Mouse (Mus musculus): ENCODE data around the gene Ing4. TPM values are rescaled to one million over a fixed set of nuclear protein-coding genes. Genes with fewer than 3 reads are reported as not detected.
A peak's percentile ranks its signal among the peaks of the same experiment; 100 is the strongest.

Gene Ing4
- polyA plus RNA-seq, 1 experiment from 2014 or later: 171 TPM

DNA sequence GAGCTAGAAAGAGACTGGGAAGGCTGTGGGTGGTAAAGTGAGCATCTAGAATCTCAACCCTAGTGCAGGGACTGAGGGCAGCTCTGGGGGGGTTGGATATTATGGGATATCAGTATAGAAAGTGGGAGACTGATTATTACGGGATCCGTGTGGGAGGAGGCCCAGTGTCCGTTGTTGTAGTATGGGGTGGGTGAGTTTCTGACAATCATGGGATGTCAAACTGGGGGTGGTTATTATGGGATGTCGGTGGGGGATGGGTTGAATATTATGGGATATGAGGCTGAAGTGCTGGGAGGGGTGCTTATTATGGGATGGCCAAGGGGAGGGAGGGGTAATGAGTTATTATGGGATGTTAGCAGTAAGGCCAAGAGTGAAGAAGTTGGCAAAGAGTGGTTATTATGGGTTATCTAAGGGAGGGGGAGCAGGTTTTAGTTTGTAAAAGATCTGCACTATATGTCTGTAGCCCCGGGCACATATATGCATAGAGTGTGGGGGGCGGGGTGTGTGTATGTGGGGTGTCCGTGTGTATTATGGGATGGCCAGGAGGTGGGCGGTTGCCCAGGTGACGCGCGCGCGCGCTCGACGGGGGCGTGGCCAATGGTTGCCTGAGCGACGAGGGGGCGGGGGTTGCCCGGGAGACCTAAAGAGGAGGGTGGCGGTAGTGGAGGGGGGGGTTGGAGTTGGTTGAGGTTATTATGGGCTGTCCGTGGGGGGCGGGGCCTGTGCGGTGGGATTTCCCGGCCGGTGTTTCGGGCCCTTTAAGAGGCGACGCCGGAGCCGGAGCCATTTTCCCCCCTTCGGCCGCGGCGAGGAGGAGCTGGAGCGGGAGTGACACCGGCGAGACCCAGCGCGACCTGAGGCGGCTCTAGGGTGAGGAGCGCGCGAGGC is 56.1 kb downstream of the Ing4 start, which contains the start of gene Chd4:
Gene Chd4 (plus strand): TSS at position 591 of the 888 bp plus-strand sequence.
- H3K4me1 ChIP-seq: peaks cover 36% of the 10 kb centered on the region
- no peaks in the 10 kb centered on the region for H3K27me3 ChIP-seq
- H3K4me2 ChIP-seq (replicated peaks): peak within 1 kb of the TSS; percentile 86
- H3K4me3 ChIP-seq: peak within 1 kb of the TSS; percentile 89
- H3K36me3 ChIP-seq: peaks cover 27% of the 10 kb centered on the region
- H3K27ac ChIP-seq (replicated peaks): peak within 1 kb of the TSS; percentile 97
- ATAC-seq (ENCODE audit: low FRiP score, low read depth): peak; percentile 75
- no peaks in the 10 kb centered on the region for H3K9me3 ChIP-seq
- H3K9ac ChIP-seq (replicated peaks): peak within 1 kb of the TSS; percentile 98
- 3% methylated on average over 30 of the region's 45 CpGs for WGBS

DNA sequence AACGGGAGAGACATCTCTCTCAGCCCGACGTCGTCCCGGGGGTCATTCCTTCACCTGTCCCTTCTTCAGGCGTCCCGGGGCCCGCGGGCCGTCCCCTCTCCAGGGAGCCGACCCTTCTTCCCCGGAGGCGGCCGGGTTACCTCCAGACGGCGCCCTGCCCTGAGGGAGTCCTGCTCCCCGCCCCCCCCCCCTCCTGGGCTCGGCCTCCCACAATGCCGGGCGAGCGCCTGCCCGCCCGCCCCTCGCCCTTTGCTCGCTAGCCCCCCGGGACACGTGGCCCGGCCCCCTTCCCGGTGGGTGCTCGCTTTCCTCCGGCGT is 56.7 kb downstream of the Ing4 start:
- H3K27me3 ChIP-seq: no peaks in the 10 kb centered on the region
- H3K4me1 ChIP-seq: peaks cover 34% of the 10 kb centered on the region
- WGBS: 2% methylated on average over 9 of the region's 32 CpGs
- ATAC-seq (ENCODE audit: low FRiP score, low read depth): no peak; the same call in 1 of the 2 replicates
- no peaks in the 10 kb centered on the region for H3K9me3 ChIP-seq
- peak overlapping the region; percentile 89 for H3K4me3 ChIP-seq
- H3K27ac ChIP-seq (replicated peaks): peak overlapping the region; percentile 97
- peaks cover 33% of the 10 kb centered on the region for H3K36me3 ChIP-seq
- H3K4me2 ChIP-seq (replicated peaks): peak overlapping the region; percentile 86
- peak overlapping the region; percentile 98 for H3K9ac ChIP-seq (replicated peaks)

GRCm38 (mm10) chr6:125096597-125097345 is 57.2 kb downstream of the Ing4 start:
- peaks cover 34% of the 10 kb centered on the region for H3K4me1 ChIP-seq
- peaks cover 39% of the 10 kb centered on the region for H3K36me3 ChIP-seq
- no peaks in the 10 kb centered on the region for H3K9me3 ChIP-seq
- H3K27me3 ChIP-seq: no peaks in the 10 kb centered on the region
- WGBS: under 1% methylated on average over 40 of the region's 44 CpGs
- peak overlapping the region; percentile 86 for H3K4me2 ChIP-seq (replicated peaks)
- H3K9ac ChIP-seq (replicated peaks): peak overlapping the region; percentile 98
- H3K27ac ChIP-seq (replicated peaks): peak overlapping the region; percentile 97
- peak overlapping the region; percentile 89 for H3K4me3 ChIP-seq
- peak; percentile 48 for ATAC-seq (ENCODE audit: low FRiP score, low read depth)

DNA sequence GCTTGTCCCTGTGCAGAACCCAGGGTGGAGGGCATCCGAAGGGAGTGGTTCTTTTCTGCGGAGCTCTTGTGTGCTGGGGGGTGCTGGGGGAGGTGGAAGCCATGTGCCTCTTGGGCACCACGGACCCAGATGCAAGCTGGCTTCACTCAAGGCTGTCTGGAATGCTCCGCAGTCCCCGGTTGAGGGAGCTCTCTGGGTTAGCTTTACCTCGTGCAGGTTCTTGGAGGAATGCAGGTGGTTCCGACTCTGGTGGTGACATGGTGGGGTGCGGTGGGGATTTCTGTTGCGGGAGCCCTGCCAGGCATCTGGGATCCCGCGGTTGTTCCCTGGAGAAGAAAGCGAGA is 57.8 kb downstream of the Ing4 start:
- ATAC-seq (ENCODE audit: low FRiP score, low read depth): peak; percentile 2; the same call in 1 of the 2 replicates
- H3K4me2 ChIP-seq (replicated peaks): peak overlapping the region; percentile 86
- no peaks in the 10 kb centered on the region for H3K9me3 ChIP-seq
- H3K4me1 ChIP-seq: peaks cover 34% of the 10 kb centered on the region
- peaks cover 44% of the 10 kb centered on the region for H3K36me3 ChIP-seq
- no peaks in the 10 kb centered on the region for H3K27me3 ChIP-seq
- WGBS: under 1% methylated on average over 12 of the region's 12 CpGs
- H3K27ac ChIP-seq (replicated peaks): peak overlapping the region; percentile 97
- H3K9ac ChIP-seq (replicated peaks): peak overlapping the region; percentile 98
- peak overlapping the region; percentile 89 for H3K4me3 ChIP-seq

- Histone ChIP-seq H3K4me1 (peaks cover 34% of the 10 kb centered on the region), H3K9me3 (no peaks in the 10 kb centered on the region), H3K4me2 (replicated peaks) (peak overlapping the region; percentile 86), H3K27ac (replicated peaks) (no peak overlapping the region), H3K9ac (replicated peaks) (peak overlapping the region; percentile 98), H3K4me3 (peak overlapping the region; percentile 89), H3K36me3 (peaks cover 51% of the 10 kb centered on the region), H3K27me3 (no peaks in the 10 kb centered on the region)
- 59% methylated on average over 8 of the region's 8 CpGs for WGBS
- ATAC-seq (ENCODE audit: low FRiP score, low read depth): no peak
Measured at GRCm38 (mm10) chr6:125097951-125098350, 58.4 kb downstream of the Ing4 start.

GRCm38 (mm10) chr6:125098513-125098912 is 59.0 kb downstream of the Ing4 start:
- Histone ChIP-seq H3K27ac (replicated peaks) (peak overlapping the region; percentile 80), H3K4me1 (peaks cover 34% of the 10 kb centered on the region), H3K9ac (replicated peaks) (peak overlapping the region; percentile 98), H3K27me3 (no peaks in the 10 kb centered on the region), H3K36me3 (peaks cover 54% of the 10 kb centered on the region), H3K4me3 (peak overlapping the region; percentile 89), H3K9me3 (no peaks in the 10 kb centered on the region), H3K4me2 (replicated peaks) (peak overlapping the region; percentile 86)
- WGBS: 60% methylated on average over 3 of the region's 3 CpGs
- no peak for ATAC-seq (ENCODE audit: low FRiP score, low read depth)

Small RNA genes within 50 kb of the gene (microRNA-seq; reads per million reads assigned to microRNA genes)
- gene Mir7045: not detected

Other genes starting within 250 kb of the Ing4 start
- gene Spsb2, start 231.1 kb upstream of the Ing4 start, polyA plus RNA-seq (2016; fragmentation: Nextera tagmentation; extraction: Ambion mirVana): 8.1 and 8.6 TPM in 2 replicates
- 423 and 428 TPM in 2 replicates for gene Tpi1, start 225.5 kb upstream of the Ing4 start, polyA plus RNA-seq (2016; fragmentation: Nextera tagmentation; extraction: Ambion mirVana)
- 213 and 214 TPM in 2 replicates for gene Usp5, start 210.3 kb upstream of the Ing4 start, polyA plus RNA-seq (2016; fragmentation: Nextera tagmentation; extraction: Ambion mirVana)
- 168 and 169 TPM in 2 replicates for gene Cdca3, start 210.2 kb upstream of the Ing4 start, polyA plus RNA-seq (2016; fragmentation: Nextera tagmentation; extraction: Ambion mirVana)
- 5.5 TPM in 2 replicates for gene Gnb3, start 199.5 kb upstream of the Ing4 start, polyA plus RNA-seq (2016; fragmentation: Nextera tagmentation; extraction: Ambion mirVana)
- gene P3h3, start 182.0 kb upstream of the Ing4 start, polyA plus RNA-seq (2016; fragmentation: Nextera tagmentation; extraction: Ambion mirVana): 21.4 and 25.6 TPM in 2 replicates
- gene Gpr162, start 175.8 kb upstream of the Ing4 start, polyA plus RNA-seq (2016; fragmentation: Nextera tagmentation; extraction: Ambion mirVana): 11.8 and 11.9 TPM in 2 replicates
- gene Cd4, start 151.5 kb upstream of the Ing4 start, polyA plus RNA-seq (2016; fragmentation: Nextera tagmentation; extraction: Ambion mirVana): 0.20 TPM in 1 of 2 replicates, not detected in the other
- 1.9 and 3.1 TPM in 2 replicates for gene Lag3, start 128.1 kb upstream of the Ing4 start, polyA plus RNA-seq (2016; fragmentation: Nextera tagmentation; extraction: Ambion mirVana)
- gene Ptms, start 119.7 kb upstream of the Ing4 start, polyA plus RNA-seq (2016; fragmentation: Nextera tagmentation; extraction: Ambion mirVana): 525 and 672 TPM in 2 replicates
- gene Mlf2, start 108.4 kb upstream of the Ing4 start, polyA plus RNA-seq (2016; fragmentation: Nextera tagmentation; extraction: Ambion mirVana): 452 and 459 TPM in 2 replicates
- gene Cops7a, start 74.2 kb upstream of the Ing4 start, polyA plus RNA-seq (2016; fragmentation: Nextera tagmentation; extraction: Ambion mirVana): 100 and 105 TPM in 2 replicates
- gene Pianp, start 43.1 kb upstream of the Ing4 start, polyA plus RNA-seq (2016; fragmentation: Nextera tagmentation; extraction: Ambion mirVana): 6.7 and 7.7 TPM in 2 replicates
- gene Zfp384, start 30.6 kb upstream of the Ing4 start, polyA plus RNA-seq (2016; fragmentation: Nextera tagmentation; extraction: Ambion mirVana): 18.0 and 20.6 TPM in 2 replicates
- gene Acrbp, start 9.9 kb downstream of the Ing4 start, polyA plus RNA-seq (2016; fragmentation: Nextera tagmentation; extraction: Ambion mirVana): 18.0 and 18.9 TPM in 2 replicates
- 0.16 and 0.26 TPM in 2 replicates for gene Lpar5, start 28.2 kb downstream of the Ing4 start, polyA plus RNA-seq (2016; fragmentation: Nextera tagmentation; extraction: Ambion mirVana)
- 127 and 132 TPM in 2 replicates for gene Chd4, start 56.2 kb downstream of the Ing4 start, polyA plus RNA-seq (2016; fragmentation: Nextera tagmentation; extraction: Ambion mirVana)
- 54.1 and 56.4 TPM in 2 replicates for gene Nop2, start 92.1 kb downstream of the Ing4 start, polyA plus RNA-seq (2016; fragmentation: Nextera tagmentation; extraction: Ambion mirVana)
- 18.7 and 18.8 TPM in 2 replicates for gene Iffo1, start 105.5 kb downstream of the Ing4 start, polyA plus RNA-seq (2016; fragmentation: Nextera tagmentation; extraction: Ambion mirVana)
- gene Gapdh, start 126.7 kb downstream of the Ing4 start, polyA plus RNA-seq (2016; fragmentation: Nextera tagmentation; extraction: Ambion mirVana): 1,933 and 1,972 TPM in 2 replicates
- gene Ncapd2, start 151.9 kb downstream of the Ing4 start, polyA plus RNA-seq (2016; fragmentation: Nextera tagmentation; extraction: Ambion mirVana): 183 and 192 TPM in 2 replicates
- gene Mrpl51, start 152.0 kb downstream of the Ing4 start, polyA plus RNA-seq (2016; fragmentation: Nextera tagmentation; extraction: Ambion mirVana): 165 and 172 TPM in 2 replicates
- 4.7 and 5.3 TPM in 2 replicates for gene Vamp1, start 175.8 kb downstream of the Ing4 start, polyA plus RNA-seq (2016; fragmentation: Nextera tagmentation; extraction: Ambion mirVana)
- gene Tapbpl, start 192.1 kb downstream of the Ing4 start, polyA plus RNA-seq (2016; fragmentation: Nextera tagmentation; extraction: Ambion mirVana): 1.9 and 2.5 TPM in 2 replicates
- 1.3 and 2.5 TPM in 2 replicates for gene Cd27, start 197.2 kb downstream of the Ing4 start, polyA plus RNA-seq (2016; fragmentation: Nextera tagmentation; extraction: Ambion mirVana)
- gene Tuba3a, start 246.3 kb downstream of the Ing4 start, polyA plus RNA-seq (2016; fragmentation: Nextera tagmentation; extraction: Ambion mirVana): not detected in 2 replicates